Mouse (Mus musculus) gastrocnemius, postnatal 10 days (tissue): ENCODE results near the gene Ankrd23. TPM values are rescaled to one million over a fixed set of nuclear protein-coding genes. Genes with fewer than 3 reads are reported as not detected.

Experiments
- DNase-seq: peaks from one replicate; pipeline ENCODE4 v3.0.0; 2021; ENCODE audit warnings: mixed read lengths
- microRNA-seq, 2 experiments: library from miRNA; unstranded; fragments of <30 nt; microRNA quantifications; one replicate each; pipeline ENCODE4 v1.2.0; 2021
- total RNA-seq, 2 experiments: library from RNA; stranded (reverse); gene quantifications; 2 replicates each; pipeline ENCODE4 v1.2.3; 2021

The Ankrd23 gene
- total RNA-seq, 2 experiments from 2014 or later = 419 to 469 TPM

- no peak for DNase-seq
Observed at GRCm38 (mm10) chr1:36518259-36518658, 18.4 kb downstream of the Ankrd23 start.

- no peak for DNase-seq
Observed at GRCm38 (mm10) chr1:36513718-36514117, 23.0 kb downstream of the Ankrd23 start.

- no peak for DNase-seq
Observed at GRCm38 (mm10) chr1:36513310-36513709, 23.4 kb downstream of the Ankrd23 start.

- no peak for DNase-seq
Observed at GRCm38 (mm10) chr1:36512966-36513280, 23.8 kb downstream of the Ankrd23 start.

- peak; percentile 62 for DNase-seq
Observed at GRCm38 (mm10) chr1:36512089-36512965, 24.4 kb downstream of the Ankrd23 start.

- DNase-seq = peak; percentile 100
Observed at GRCm38 (mm10) chr1:36511289-36512021, 25.2 kb downstream of the Ankrd23 start, which contains the start of gene Cnnm3. TSS of gene Cnnm3 (plus strand) at chr1:36511867.

GRCm38 (mm10) chr1:36508238-36508637, 28.4 kb downstream of the Ankrd23 start:
- no peak for DNase-seq

- DNase-seq = peak; percentile 83
Observed at GRCm38 (mm10) chr1:36501261-36501660, 35.4 kb downstream of the Ankrd23 start.

GRCm38 (mm10) chr1:36497312-36497711, 39.4 kb downstream of the Ankrd23 start:
- DNase-seq = no peak

- no peak for DNase-seq
Observed at GRCm38 (mm10) chr1:36496719-36497118, 40.0 kb downstream of the Ankrd23 start.

- no peak for DNase-seq
Observed at GRCm38 (mm10) chr1:36493299-36493698, 43.4 kb downstream of the Ankrd23 start.

- peak; percentile 63 for DNase-seq
Observed at GRCm38 (mm10) chr1:36492416-36493139, 44.1 kb downstream of the Ankrd23 start.

GRCm38 (mm10) chr1:36489661-36490060, 47.0 kb downstream of the Ankrd23 start:
- no peak for DNase-seq

- DNase-seq = no peak
Observed at GRCm38 (mm10) chr1:36487111-36487510, 49.6 kb downstream of the Ankrd23 start.

GRCm38 (mm10) chr1:36485080-36485479, 51.6 kb downstream of the Ankrd23 start:
- no peak for DNase-seq

- DNase-seq = no peak
Observed at GRCm38 (mm10) chr1:36483825-36484224, 52.9 kb downstream of the Ankrd23 start.

Small RNA genes lying within 50 kb of the gene (microRNA-seq; reads per million reads assigned to microRNA genes)
- 0 reads per million in 2 experiments for gene Gm47280

Other genes with a start within 250 kb of the Ankrd23 start
- gene Arid5a, start 229.2 kb downstream of the Ankrd23 start, total RNA-seq = 10 to 100 TPM; 15.5 to 16.4 TPM
- gene Kansl3, start 167.7 kb downstream of the Ankrd23 start, total RNA-seq = 10 to 100 TPM; 28.4 to 36.9 TPM
- not detected for gene Fer1l5, start 164.6 kb downstream of the Ankrd23 start, total RNA-seq
- 10 to 100 TPM; 17.7 to 20.3 TPM for gene Lman2l, start 91.6 kb downstream of the Ankrd23 start, total RNA-seq
- gene Cnnm4, start 65.3 kb downstream of the Ankrd23 start, total RNA-seq = 1 to 10 TPM; 4.3 to 5.7 TPM
- gene Cnnm3, start 25.0 kb downstream of the Ankrd23 start, total RNA-seq = 10 to 100 TPM; 14.5 to 18.2 TPM
- gene Gm42417, start 2.5 kb upstream of the Ankrd23 start, total RNA-seq = 100 to 1,000 TPM; 193 to 229 TPM
- 10 to 100 TPM; 10.9 to 11.4 TPM for gene Ankrd39, start 10.6 kb upstream of the Ankrd23 start, total RNA-seq
- 10 to 100 TPM; 16.3 to 22.4 TPM for gene Sema4c, start 21.5 kb upstream of the Ankrd23 start, total RNA-seq
- 1 to 10 TPM; 3.0 to 3.1 TPM for gene Fam178b, start 146.3 kb upstream of the Ankrd23 start, total RNA-seq
- gene Cox5b, start 154.6 kb upstream of the Ankrd23 start, total RNA-seq = 1,000 to 10,000 TPM; 1,243 to 1,338 TPM
- gene 4933424G06Rik, start 173.3 kb upstream of the Ankrd23 start, total RNA-seq = not detected
- gene Actr1b, start 177.5 kb upstream of the Ankrd23 start, total RNA-seq = 100 to 1,000 TPM; 134 to 146 TPM
- under 1 TPM; 0.34 to 0.38 TPM for gene Zap70, start 224.9 kb upstream of the Ankrd23 start, total RNA-seq